Mouse (Mus musculus): Measurements from ENCODE around the gene Msrb3. TPM values are rescaled to one million over a fixed set of nuclear protein-coding genes. Genes with fewer than 3 reads are reported as not detected.

The Msrb3 gene
- total and polyA plus RNA-seq, 3 experiments: 0.15 TPM; not detected in 1

DNA sequence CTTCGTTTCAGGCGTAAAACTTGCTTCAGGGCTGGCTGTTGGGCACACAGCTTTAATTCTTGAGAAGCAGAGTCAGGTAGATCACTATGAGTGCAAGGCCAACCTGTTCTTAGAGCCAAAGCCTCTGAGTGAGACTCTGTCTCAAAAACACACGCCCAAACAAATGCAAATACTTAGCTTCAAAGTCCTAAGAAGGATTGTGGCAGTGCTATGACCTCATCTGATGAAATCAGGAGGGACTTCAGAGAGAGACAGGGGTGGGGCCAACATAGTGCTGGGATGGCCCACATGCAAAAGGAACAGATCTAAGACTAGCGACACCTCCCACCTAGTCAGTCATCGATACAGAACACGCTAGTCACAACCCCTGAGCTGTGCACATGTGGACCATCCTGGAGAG lies 150.7 kb downstream of the Msrb3 start:
- no peaks in the 10 kb centered on the region for H3K9me3 ChIP-seq (replicated peaks; ENCODE audit: insufficient read depth, low read length)
- no peak for TF ChIP-seq POLR2AphosphoS2 (IDR thresholded peaks at IDR 0.05; ENCODE audit: low read length)
- no peak for TF ChIP-seq EP300 (IDR thresholded peaks at IDR 0.05; ENCODE audit: low read depth in 1 of 2, low read length in 2 of 2)
- no peak for TF ChIP-seq NELFE (IDR thresholded peaks at IDR 0.05; ENCODE audit: low read depth, low read length)
- no peak for TF ChIP-seq MYC (IDR thresholded peaks at IDR 0.05; ENCODE audit: low read depth, low read length)
- no peak overlapping the region for H3K27ac ChIP-seq (ENCODE audit: control insufficient read depth, low read depth, low read length)
- H3K36me3 ChIP-seq (ENCODE audit: control insufficient read depth in 1 of 2, insufficient read depth in 2 of 2, low read length in 2 of 2): peaks cover 0 to 5% of the 10 kb centered on the region in 2 experiments; a peak in 2 of 4 replicates
- no peak overlapping the region for H3K4me3 ChIP-seq (ENCODE audit: control insufficient read depth in 1 of 2, insufficient read depth in 1 of 2, low read depth in 2 of 2, low read length in 2 of 2)
- H3K79me2 ChIP-seq (ENCODE audit: control insufficient read depth, insufficient read depth, low read length, poor library complexity): no peaks in the 10 kb centered on the region
- 0 out of 4 replicates have a peak, but pooled peaks cover 0 to 5% of the 10 kb centered on the region in 2 experiments for H3K4me1 ChIP-seq (ENCODE audit: control insufficient read depth in 1 of 2, insufficient read depth in 2 of 2, low read length in 2 of 2)
- DNase-seq (ENCODE audit: low read depth, low spot score): no peak
- no peak overlapping the region for H3K9ac ChIP-seq (ENCODE audit: control insufficient read depth, low read depth, low read length, poor library complexity, severe bottlenecking)
- H3K27me3 ChIP-seq (ENCODE audit: control insufficient read depth in 1 of 2, insufficient read depth in 2 of 2, low read length in 2 of 2): no peaks in the 10 kb centered on the region; a peak in 1 of 4 replicates

DNA sequence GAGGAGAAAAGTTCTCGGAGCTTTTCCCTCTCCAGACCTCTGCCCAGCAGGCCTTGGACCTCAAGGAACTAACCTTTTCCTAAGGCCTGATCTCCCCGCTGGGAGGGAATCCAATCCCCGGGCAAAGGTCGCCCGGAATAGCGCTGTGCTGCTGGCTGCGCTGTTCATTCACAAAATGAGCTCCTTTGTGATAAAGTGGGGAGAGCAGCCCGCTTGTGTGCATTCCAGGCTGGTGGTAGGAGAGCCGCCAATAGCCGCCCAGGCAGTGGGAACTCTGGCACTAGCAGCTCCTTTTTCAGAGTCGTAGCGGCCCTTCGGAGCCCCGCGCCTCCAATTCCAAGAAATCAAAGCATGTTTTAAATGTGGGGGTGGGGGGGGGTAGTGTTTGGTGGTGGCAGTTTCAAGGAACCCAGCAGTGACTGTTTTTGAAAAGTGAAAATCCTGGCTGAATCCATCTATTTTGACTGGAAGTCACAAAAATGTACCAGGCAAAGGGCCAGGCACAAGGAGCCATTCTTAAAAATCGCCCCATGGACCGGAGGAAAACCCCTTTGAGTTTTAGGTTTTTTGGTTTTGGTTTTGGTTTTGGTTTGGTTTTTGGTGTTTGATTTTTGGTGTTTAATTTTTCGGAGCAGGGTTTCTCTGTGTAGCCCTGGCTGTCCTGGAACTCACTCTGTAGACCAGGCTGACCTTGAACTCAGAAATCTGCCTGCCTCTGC lies 153.6 kb downstream of the Msrb3 start:
- no peaks in the 10 kb centered on the region; a peak in 1 of 4 replicates for H3K27me3 ChIP-seq (ENCODE audit: control insufficient read depth in 1 of 2, insufficient read depth in 2 of 2, low read length in 2 of 2)
- TF ChIP-seq GABPA (IDR thresholded peaks at IDR 0.05; ENCODE audit: low read depth, low read length) (no peak), USF1 (IDR thresholded peaks at IDR 0.05; ENCODE audit: low read depth, low read length) (no peak), NELFE (IDR thresholded peaks at IDR 0.05; ENCODE audit: low read depth, low read length) (no peak), ZKSCAN1 (IDR thresholded peaks at IDR 0.05; ENCODE audit: low read depth, low read length) (no peak), JUND (IDR thresholded peaks at IDR 0.05; ENCODE audit: low read depth, low read length) (no peak), TBP (IDR thresholded peaks at IDR 0.05; ENCODE audit: low read depth, low read length) (no peak), ZNF384 (IDR thresholded peaks at IDR 0.05; ENCODE audit: low read depth, low read length) (no peak), EP300 (IDR thresholded peaks at IDR 0.05; ENCODE audit: low read depth in 1 of 2, low read length in 2 of 2) (no peak)
- H3K9me3 ChIP-seq (replicated peaks; ENCODE audit: insufficient read depth, low read length): no peaks in the 10 kb centered on the region
- no peaks in the 10 kb centered on the region for H3K4me1 ChIP-seq (ENCODE audit: control insufficient read depth in 1 of 2, insufficient read depth in 2 of 2, low read length in 2 of 2)
- H3K27ac ChIP-seq (ENCODE audit: control insufficient read depth, low read depth, low read length): no peak overlapping the region
- no peak overlapping the region for H3K9ac ChIP-seq (ENCODE audit: control insufficient read depth, low read depth, low read length, poor library complexity, severe bottlenecking)
- no peaks in the 10 kb centered on the region for H3K79me2 ChIP-seq (ENCODE audit: control insufficient read depth, insufficient read depth, low read length, poor library complexity)
- no peak overlapping the region for H3K4me3 ChIP-seq (ENCODE audit: control insufficient read depth in 1 of 2, insufficient read depth in 1 of 2, low read depth in 2 of 2, low read length in 2 of 2)
- no peaks in the 10 kb centered on the region for H3K36me3 ChIP-seq (ENCODE audit: control insufficient read depth in 1 of 2, insufficient read depth in 2 of 2, low read length in 2 of 2)
- no peak for DNase-seq (ENCODE audit: low read depth, low spot score)

DNA sequence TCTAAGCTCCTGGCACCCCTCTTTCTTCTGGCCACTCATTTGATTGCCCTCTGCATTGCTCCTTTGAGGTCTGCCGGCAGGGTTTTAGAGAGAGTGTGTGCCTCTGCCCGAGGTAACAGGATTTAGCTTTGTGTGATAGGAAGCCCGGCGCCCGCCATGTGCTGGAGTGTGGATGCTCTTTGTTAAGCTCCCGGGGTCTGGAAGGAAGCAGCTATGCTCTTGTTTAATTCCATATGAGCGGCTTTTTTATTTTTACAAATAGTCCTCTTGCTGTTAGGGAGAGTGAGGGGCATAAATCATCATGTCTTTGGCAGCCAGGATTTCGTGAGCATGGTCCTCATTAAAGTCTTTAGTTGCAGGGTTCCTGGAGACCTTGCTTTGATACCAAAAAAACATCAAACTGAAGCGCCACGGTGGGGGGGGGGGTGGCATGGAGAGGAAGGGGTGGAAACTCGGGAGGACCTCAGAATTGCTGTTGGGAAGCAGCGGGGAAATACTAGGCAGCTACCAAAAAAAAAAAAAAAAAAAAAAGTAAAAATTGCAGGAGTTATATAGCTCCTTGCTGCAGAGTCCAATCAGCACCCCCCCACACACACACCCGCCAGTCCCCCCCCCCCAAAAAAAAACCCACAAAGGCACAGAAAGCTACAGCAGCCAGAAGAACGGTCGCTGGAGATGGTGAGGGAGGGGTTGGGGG lies 154.3 kb downstream of the Msrb3 start:
- no peak overlapping the region for H3K4me3 ChIP-seq (ENCODE audit: control insufficient read depth in 1 of 2, insufficient read depth in 1 of 2, low read depth in 2 of 2, low read length in 2 of 2)

More for the DNA sequence above, 154.3 kb downstream of the Msrb3 start:
- Histone ChIP-seq H3K4me1 (ENCODE audit: control insufficient read depth in 1 of 2, insufficient read depth in 2 of 2, low read length in 2 of 2) (no peaks in the 10 kb centered on the region), H3K9ac (ENCODE audit: control insufficient read depth, low read depth, low read length, poor library complexity, severe bottlenecking) (no peak overlapping the region), H3K79me2 (ENCODE audit: control insufficient read depth, insufficient read depth, low read length, poor library complexity) (no peaks in the 10 kb centered on the region), H3K9me3 (replicated peaks; ENCODE audit: insufficient read depth, low read length) (no peaks in the 10 kb centered on the region), H3K36me3 (ENCODE audit: control insufficient read depth in 1 of 2, insufficient read depth in 2 of 2, low read length in 2 of 2) (no peaks in the 10 kb centered on the region), H3K27ac (ENCODE audit: control insufficient read depth, low read depth, low read length) (no peak overlapping the region), H3K27me3 (ENCODE audit: control insufficient read depth in 1 of 2, insufficient read depth in 2 of 2, low read length in 2 of 2) (no peaks in the 10 kb centered on the region; a peak in 1 of 4 replicates)
- no peak for DNase-seq (ENCODE audit: low read depth, low spot score)
- TF ChIP-seq KAT2A (conservative IDR thresholded peaks at IDR 0.05; ENCODE audit: low read depth, low read length) (no peak), ZKSCAN1 (IDR thresholded peaks at IDR 0.05; ENCODE audit: low read depth, low read length) (no peak)

Measured in MEL (cell line).